21 mouse cellular contexts compared by ENCODE assay signal in the genomic region with DNA sequence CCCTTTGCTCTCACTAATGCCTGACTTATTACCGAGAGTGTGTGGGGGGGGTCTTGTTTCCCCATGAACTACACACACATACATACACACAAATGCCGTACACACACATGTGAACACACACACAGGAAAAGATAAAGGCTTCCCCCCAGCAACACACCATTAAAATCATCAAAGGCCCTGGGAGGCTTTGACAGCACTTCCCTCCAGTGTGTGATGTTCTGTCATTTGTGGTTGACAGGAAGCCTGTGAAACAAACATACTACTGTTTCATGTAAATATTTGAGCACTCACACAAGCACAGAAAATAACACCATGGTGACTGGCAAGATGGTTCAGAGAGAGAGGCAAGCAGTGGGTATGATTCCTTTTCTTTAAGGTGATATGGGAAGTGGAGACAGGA. TPM values are rescaled to one million over a fixed set of nuclear protein-coding genes. Genes with fewer than 3 reads are reported as not detected.
A peak's percentile ranks its signal among the peaks of the same experiment; 100 is the strongest.
DNase-seq lines count a peak whose midpoint lies in the region; ATAC-seq and TF ChIP-seq lines count a peak whose summit lies in the region.
"Had no signal": no experiment of that assay in that cellular context is flagged by ENCODE, and none has a peak within 500 bp of the region (broad histone marks: within the 10 kb centered on the region; RNA-seq: fewer than 3 reads in every experiment).

No protein-coding gene starts in this region.

- H3K27ac ChIP-seq in heart, embryonic 11.5 days (ENCODE audit: low read depth, low read length), result peak overlapping the region; percentile 93; the same call in 1 of the 2 replicates
- H3K27ac ChIP-seq in lung, postnatal 0 days (ENCODE audit: low read length), result no peak overlapping the region
- H3K27ac ChIP-seq in hindbrain, embryonic 16.5 days (ENCODE audit: low read depth, low read length), result no peak overlapping the region
- H3K27ac ChIP-seq: embryonic facial prominence, embryonic 15.5 days; forebrain, embryonic 10.5 days; hindbrain, embryonic 14.5 days; limb, embryonic 12.5 days; liver, embryonic 13.5 days; midbrain, embryonic 13.5 days; neural tube, embryonic 15.5 days had no signal

- peaks cover 21% of the 10 kb centered on the region for H3K4me1 ChIP-seq in heart, embryonic 11.5 days (ENCODE audit: control insufficient read depth, insufficient read depth, low read length)
- H3K4me1 ChIP-seq in lung, postnatal 0 days (ENCODE audit: insufficient read depth, low read depth, low read length), result peaks cover 14% of the 10 kb centered on the region
- peaks cover 4% of the 10 kb centered on the region for H3K4me1 ChIP-seq in hindbrain, embryonic 16.5 days (ENCODE audit: control insufficient read depth, insufficient read depth, low read depth, low read length)

- peaks cover 9% of the 10 kb centered on the region; the same call in 1 of the 2 replicates for H3K36me3 ChIP-seq in heart, embryonic 11.5 days (ENCODE audit: control insufficient read depth, insufficient read depth, low read length)
- no peaks in the 10 kb centered on the region for H3K36me3 ChIP-seq in lung, postnatal 0 days (ENCODE audit: insufficient read depth, low read length)
- H3K36me3 ChIP-seq in hindbrain, embryonic 16.5 days (ENCODE audit: control insufficient read depth, insufficient read depth, low read length), result peaks cover 6% of the 10 kb centered on the region; the same call in 1 of the 2 replicates
- H3K36me3 ChIP-seq: liver, embryonic 13.5 days had no signal

- peak; percentile 57 for TF ChIP-seq EP300 in lung, postnatal 0 days (IDR thresholded peaks at IDR 0.05)

- H3K27me3 ChIP-seq in heart, embryonic 11.5 days (ENCODE audit: control insufficient read depth, insufficient read depth, low read length), result no peaks in the 10 kb centered on the region
- no peaks in the 10 kb centered on the region for H3K27me3 ChIP-seq in lung, postnatal 0 days (replicated peaks; ENCODE audit: insufficient read depth, low read length)
- no peaks in the 10 kb centered on the region for H3K27me3 ChIP-seq in hindbrain, embryonic 16.5 days (replicated peaks; ENCODE audit: control insufficient read depth, insufficient read depth, low read length)
- H3K27me3 ChIP-seq: embryonic facial prominence, embryonic 15.5 days; limb, embryonic 12.5 days; liver, embryonic 13.5 days; neural tube, embryonic 15.5 days had no signal

- peaks cover 12% of the 10 kb centered on the region for H3K9me3 ChIP-seq in heart, embryonic 11.5 days (replicated peaks; ENCODE audit: control insufficient read depth, low read length)
- peaks cover 4% of the 10 kb centered on the region for H3K9me3 ChIP-seq in lung, postnatal 0 days (ENCODE audit: low read length)
- peaks cover 17% of the 10 kb centered on the region for H3K9me3 ChIP-seq in hindbrain, embryonic 16.5 days (ENCODE audit: control insufficient read depth, low read length)

- DNase-seq in heart, postnatal 14 days, result no peak
- peak; percentile 45 for DNase-seq in lung, postnatal 0 days (ENCODE audit: low spot score)
- DNase-seq in lung, postnatal 4 days, result no peak
- DNase-seq in thymus, postnatal 25 days, result peak; percentile 26
- no peak for DNase-seq in cerebellum, postnatal 4 days (ENCODE audit: low spot score in 2 of 2)
- DNase-seq: cerebellum, adult 9-10 months; embryo, embryonic 11 days; gastrocnemius, postnatal 25 days; kidney, adult 9 months; kidney, postnatal 36 days; liver, embryonic 13.5 days; right cerebral cortex, postnatal 25 days had no signal

- WGBS in heart, embryonic 11.5 days (ENCODE audit: insufficient replicate concordance), result 57% methylated on average over 2 of the region's 2 CpGs
- WGBS in lung, postnatal 0 days, result 48% methylated on average over 2 of the region's 2 CpGs
- 92% methylated on average over 2 of the region's 2 CpGs for WGBS in hindbrain, embryonic 16.5 days

- H3K4me2 ChIP-seq in heart, embryonic 11.5 days, result no peak overlapping the region
- no peak overlapping the region for H3K4me2 ChIP-seq in lung, postnatal 0 days (replicated peaks; ENCODE audit: low read depth, low read length)
- H3K4me2 ChIP-seq in hindbrain, embryonic 16.5 days (ENCODE audit: low read length), result no peak overlapping the region
- H3K4me2 ChIP-seq: embryonic facial prominence, embryonic 15.5 days; hindbrain, embryonic 14.5 days; limb, embryonic 12.5 days; liver, embryonic 13.5 days; midbrain, embryonic 13.5 days; neural tube, embryonic 15.5 days had no signal

- intact Hi-C loops in heart, postnatal 14 days (cut with DNase I), result loop anchor here (5.0 kb wide), 2 partner anchors 95 to 200 kb away; no protein-coding TSS in a partner anchor

- no peak overlapping the region for H3K4me3 ChIP-seq in heart, embryonic 11.5 days (ENCODE audit: low read depth, low read length)
- H3K4me3 ChIP-seq in lung, postnatal 0 days (ENCODE audit: low read depth, low read length), result no peak overlapping the region
- no peak overlapping the region for H3K4me3 ChIP-seq in hindbrain, embryonic 16.5 days (ENCODE audit: low read length)
- H3K4me3 ChIP-seq: embryonic facial prominence, embryonic 15.5 days; forebrain, embryonic 10.5 days; limb, embryonic 12.5 days; liver, embryonic 13.5 days; midbrain, embryonic 13.5 days; neural tube, embryonic 15.5 days had no signal

- no peak for ATAC-seq in heart, embryonic 11.5 days (replicated peaks; ENCODE audit: insufficient number of reproducible peaks, low FRiP score, low TSS enrichment)
- ATAC-seq in lung, postnatal 0 days, result peak; percentile 18; the same call in 1 of the 2 replicates
- peak; percentile 75 for ATAC-seq in activated CD4-positive, CD25-positive, alpha-beta regulatory T cell, adult 4 months
- no peak for ATAC-seq in hindbrain, embryonic 16.5 days
- ATAC-seq: midbrain, embryonic 13.5 days had no signal

- TF ChIP-seq CTCF in lung, postnatal 0 days (IDR thresholded peaks at IDR 0.05), result no peak

- H3K9ac ChIP-seq in heart, embryonic 11.5 days (ENCODE audit: low read depth, low read length), result no peak overlapping the region
- no peak overlapping the region for H3K9ac ChIP-seq in lung, postnatal 0 days (replicated peaks; ENCODE audit: low read depth)
- no peak overlapping the region for H3K9ac ChIP-seq in hindbrain, embryonic 16.5 days (ENCODE audit: low read depth, low read length)
- H3K9ac ChIP-seq: embryonic facial prominence, embryonic 15.5 days; hindbrain, embryonic 14.5 days; limb, embryonic 12.5 days; liver, embryonic 13.5 days; midbrain, embryonic 13.5 days; neural tube, embryonic 15.5 days had no signal

RNA-seq across cellular contexts. Expression of a gene that starts 2.4 kb away (rescaled TPM):
- 6.1 and 8.1 TPM in 2 replicates for polyA plus RNA-seq in heart, embryonic 11.5 days (2014; fragmentation: Nextera tagmentation; extraction: Ambion mirVana)
- 1 to 10 TPM; 3.8 to 4.3 TPM for total RNA-seq in heart, postnatal 14 days (2021)
- polyA plus RNA-seq in lung, postnatal 0 days (2015; fragmentation: Nextera tagmentation; extraction: Ambion mirVana), result 3.6 and 3.7 TPM in 2 replicates
- polyA plus RNA-seq in activated CD4-positive, CD25-positive, alpha-beta regulatory T cell, adult 4 months (2017; shearing (Covaris generic)), result under 1 TPM; 0.17 to 0.46 TPM
- 6.3 and 6.7 TPM in 2 replicates for polyA plus RNA-seq in hindbrain, embryonic 16.5 days (2015; fragmentation: Nextera tagmentation; extraction: Ambion mirVana)

Comparison
In these comparisons a context has a peak if more than half of its experiments do, and no peak if none do; other contexts are left out.
1. DNase-seq: peak in lung, postnatal 0 days (single experiment) and thymus, postnatal 25 days (single experiment); none in heart, postnatal 14 days (0 of 2), lung, postnatal 4 days (0 of 2) and cerebellum, postnatal 4 days (0 of 2).
2. ATAC-seq: peak in lung, postnatal 0 days (single experiment) and activated CD4-positive, CD25-positive, alpha-beta regulatory T cell, adult 4 months (single experiment); none in heart, embryonic 11.5 days (single experiment) and hindbrain, embryonic 16.5 days (single experiment).